Mouse (Mus musculus) spleen, adult 2 months (tissue): Measurements from ENCODE around the gene Apoa4.

Source experiments
- CTCF ChIP-seq: fragments of 200-500 bp; IDR thresholded peaks from 2 replicates; pipeline ENCODE4 v1.5.1; 2011; ENCODE audit warnings: mild to moderate bottlenecking, inconsistent platforms; ENCODE audit not compliant: insufficient read depth, insufficient read length, insufficient replicate concordance; ENCODE audit errors: extremely low read depth
- POLR2A ChIP-seq: fragments of 200-500 bp; IDR thresholded peaks from 2 replicates; pipeline ENCODE4 v1.6.1; 2011; ENCODE audit warnings: low read depth, low read length, inconsistent platforms

- TF ChIP-seq POLR2A (no peak), CTCF (no peak)
These were observed 10.0 kb upstream of the Apoa4 start for GRCm38 (mm10) chr9:46230450-46230975.
